Mouse (Mus musculus): ENCODE measurements around the gene Gm20388. TPM values are rescaled to one million over a fixed set of nuclear protein-coding genes. Genes with fewer than 3 reads are reported as not detected.

Gene Gm20388
- total and polyA plus RNA-seq, 2 experiments from 2014 or later, result 17.3 TPM; not detected in 1

DNA sequence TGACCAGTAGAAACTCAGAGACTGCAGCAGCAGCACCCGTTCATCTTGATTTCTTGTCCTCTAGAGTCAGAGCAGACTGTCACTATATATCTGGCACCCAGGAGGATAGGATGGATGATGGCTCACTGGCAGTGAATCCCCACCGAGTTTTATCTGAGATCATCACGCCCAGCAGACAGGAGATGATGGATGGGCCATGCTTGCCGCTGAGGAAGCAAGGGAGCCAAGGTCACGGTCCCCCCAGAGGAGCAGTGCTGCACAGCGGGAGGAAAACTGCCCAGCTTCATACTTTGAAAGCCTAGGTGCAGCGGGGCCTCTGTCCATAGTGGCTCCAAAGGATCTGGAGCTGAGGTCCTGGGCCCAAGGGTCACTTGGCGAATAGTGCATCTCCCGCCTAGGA, 2122.1 kb downstream of the Gm20388 start:
- Histone ChIP-seq H3K4me2 (ENCODE audit: low read depth, low read length) (no peak overlapping the region), H3K27me3 (ENCODE audit: control insufficient read depth, insufficient read depth, low read length) (no peaks in the 10 kb centered on the region), H3K4me3 (ENCODE audit: low read depth, low read length) (no peak overlapping the region), H3K4me1 (ENCODE audit: control insufficient read depth, insufficient read depth) (peaks cover 14% of the 10 kb centered on the region), H3K9me3 (replicated peaks; ENCODE audit: control insufficient read depth, low read length) (no peaks in the 10 kb centered on the region), H3K36me3 (replicated peaks; ENCODE audit: control insufficient read depth, insufficient read depth, low read length) (no peaks in the 10 kb centered on the region), H3K27ac (ENCODE audit: low read depth) (no peak overlapping the region), H3K9ac (replicated peaks; ENCODE audit: low read depth, low read length) (no peak overlapping the region)
- 46% methylated on average over 9 of the region's 9 CpGs for WGBS
- ATAC-seq (ENCODE audit: insufficient read depth, low read depth) (no peak), DNase-seq (ENCODE audit: low spot score) (no peak)
- TF ChIP-seq EP300 (IDR thresholded peaks at IDR 0.05; ENCODE audit: low read depth) (no peak), CTCF (IDR thresholded peaks at IDR 0.05; ENCODE audit: low read depth) (no peak)

DNA sequence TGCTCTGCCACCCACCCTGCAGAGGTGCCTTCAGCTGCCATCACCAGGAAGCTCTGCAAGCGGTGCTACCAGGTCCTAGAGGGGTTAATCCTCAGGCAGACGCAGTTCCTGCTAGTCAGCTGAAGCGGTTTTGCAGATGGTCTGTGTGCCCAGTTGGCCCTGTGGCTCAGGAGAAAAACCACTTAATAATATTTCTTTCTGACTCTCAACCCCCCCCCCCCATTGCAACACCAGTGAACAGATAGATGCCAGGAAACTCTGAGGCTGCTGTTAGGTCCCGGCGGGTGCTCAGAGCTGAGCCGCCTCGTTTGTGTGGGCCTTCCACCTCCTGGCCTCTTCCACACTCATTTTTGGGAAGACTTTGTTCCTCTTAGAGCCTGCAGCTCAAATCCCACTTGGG, 2124.9 kb downstream of the Gm20388 start:
- WGBS, result 83% methylated on average over 7 of the region's 7 CpGs
- no peak overlapping the region for H3K4me2 ChIP-seq (ENCODE audit: low read depth, low read length)

DNA sequence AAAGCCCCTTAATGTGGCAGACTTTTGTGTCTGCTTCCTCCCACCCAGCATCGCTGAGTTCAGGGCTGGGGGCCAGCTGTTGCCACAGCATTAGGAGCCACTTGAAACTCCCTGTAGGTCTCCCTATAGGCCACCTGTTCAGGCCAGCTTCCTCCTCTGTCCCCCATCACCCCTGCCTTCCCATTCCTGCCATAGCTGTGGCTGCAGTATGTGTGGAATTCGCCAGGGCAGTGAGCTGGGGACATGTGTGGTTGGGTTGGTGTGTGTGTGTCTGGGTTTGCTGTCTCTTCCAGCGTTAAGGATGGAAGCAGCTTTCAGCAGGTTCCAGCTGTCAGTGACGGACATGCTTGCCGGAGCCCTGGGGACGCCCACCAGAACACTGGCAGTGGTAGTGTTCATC, 2125.7 kb downstream of the Gm20388 start:
- Histone ChIP-seq H3K4me1 (ENCODE audit: control insufficient read depth, insufficient read depth) (peaks cover 16% of the 10 kb centered on the region), H3K9ac (replicated peaks; ENCODE audit: low read depth, low read length) (no peak overlapping the region), H3K4me2 (ENCODE audit: low read depth, low read length) (no peak overlapping the region), H3K27me3 (ENCODE audit: control insufficient read depth, insufficient read depth, low read length) (no peaks in the 10 kb centered on the region), H3K9me3 (replicated peaks; ENCODE audit: control insufficient read depth, low read length) (no peaks in the 10 kb centered on the region), H3K36me3 (replicated peaks; ENCODE audit: control insufficient read depth, insufficient read depth, low read length) (no peaks in the 10 kb centered on the region), H3K4me3 (ENCODE audit: low read depth, low read length) (no peak overlapping the region), H3K27ac (ENCODE audit: low read depth) (no peak overlapping the region)
- ATAC-seq (ENCODE audit: insufficient read depth, low read depth), result peak; percentile 71
- no peak for TF ChIP-seq CTCF (IDR thresholded peaks at IDR 0.05; ENCODE audit: low read depth)
- TF ChIP-seq EP300 (IDR thresholded peaks at IDR 0.05; ENCODE audit: low read depth), result no peak
- peak; percentile 20 for DNase-seq (ENCODE audit: low spot score)
- WGBS, result 51% methylated on average over 6 of the region's 6 CpGs

More for the DNA sequence above, 2124.9 kb downstream of the Gm20388 start:
- Histone ChIP-seq H3K9me3 (replicated peaks; ENCODE audit: control insufficient read depth, low read length) (no peaks in the 10 kb centered on the region), H3K27me3 (ENCODE audit: control insufficient read depth, insufficient read depth, low read length) (no peaks in the 10 kb centered on the region), H3K27ac (ENCODE audit: low read depth) (no peak overlapping the region), H3K4me3 (ENCODE audit: low read depth, low read length) (no peak overlapping the region), H3K9ac (replicated peaks; ENCODE audit: low read depth, low read length) (no peak overlapping the region), H3K36me3 (replicated peaks; ENCODE audit: control insufficient read depth, insufficient read depth, low read length) (no peaks in the 10 kb centered on the region), H3K4me1 (ENCODE audit: control insufficient read depth, insufficient read depth) (peaks cover 16% of the 10 kb centered on the region)
- ATAC-seq (ENCODE audit: insufficient read depth, low read depth) (no peak), DNase-seq (ENCODE audit: low spot score) (no peak)
- no peak for TF ChIP-seq CTCF (IDR thresholded peaks at IDR 0.05; ENCODE audit: low read depth)
- TF ChIP-seq EP300 (IDR thresholded peaks at IDR 0.05; ENCODE audit: low read depth), result no peak

DNA sequence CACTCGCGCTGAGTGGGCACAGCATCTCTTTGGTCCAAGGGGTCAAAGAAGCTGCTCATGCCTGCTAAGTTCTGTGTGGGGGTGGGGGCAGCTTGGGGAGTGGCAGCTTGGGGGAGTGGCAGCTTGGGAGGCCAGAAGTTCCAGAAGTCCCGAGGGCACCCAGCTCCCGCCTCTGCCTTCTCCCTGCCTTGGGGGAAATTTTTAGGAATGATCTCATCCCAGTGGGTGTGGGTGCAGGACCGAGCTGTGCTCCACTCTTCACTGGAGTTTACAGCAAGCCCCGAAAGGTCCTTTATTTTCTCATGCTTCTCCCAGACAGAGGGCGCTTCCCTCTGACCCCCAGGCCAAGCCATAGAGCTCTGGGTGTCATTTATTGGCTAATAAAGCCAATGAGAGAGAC, 2126.6 kb downstream of the Gm20388 start:
- WGBS, result 58% methylated on average over 7 of the region's 7 CpGs
- H3K4me1 ChIP-seq (ENCODE audit: control insufficient read depth, insufficient read depth), result peaks cover 16% of the 10 kb centered on the region
- TF ChIP-seq EP300 (IDR thresholded peaks at IDR 0.05; ENCODE audit: low read depth), result no peak
- TF ChIP-seq CTCF (IDR thresholded peaks at IDR 0.05; ENCODE audit: low read depth), result no peak
- H3K4me2 ChIP-seq (ENCODE audit: low read depth, low read length), result no peak overlapping the region
- no peak overlapping the region for H3K9ac ChIP-seq (replicated peaks; ENCODE audit: low read depth, low read length)
- no peak overlapping the region for H3K4me3 ChIP-seq (ENCODE audit: low read depth, low read length)
- no peaks in the 10 kb centered on the region for H3K9me3 ChIP-seq (replicated peaks; ENCODE audit: control insufficient read depth, low read length)
- H3K36me3 ChIP-seq (replicated peaks; ENCODE audit: control insufficient read depth, insufficient read depth, low read length), result no peaks in the 10 kb centered on the region
- no peak for ATAC-seq (ENCODE audit: insufficient read depth, low read depth)
- DNase-seq (ENCODE audit: low spot score), result no peak
- H3K27me3 ChIP-seq (ENCODE audit: control insufficient read depth, insufficient read depth, low read length), result no peaks in the 10 kb centered on the region
- no peak overlapping the region for H3K27ac ChIP-seq (ENCODE audit: low read depth)

DNA sequence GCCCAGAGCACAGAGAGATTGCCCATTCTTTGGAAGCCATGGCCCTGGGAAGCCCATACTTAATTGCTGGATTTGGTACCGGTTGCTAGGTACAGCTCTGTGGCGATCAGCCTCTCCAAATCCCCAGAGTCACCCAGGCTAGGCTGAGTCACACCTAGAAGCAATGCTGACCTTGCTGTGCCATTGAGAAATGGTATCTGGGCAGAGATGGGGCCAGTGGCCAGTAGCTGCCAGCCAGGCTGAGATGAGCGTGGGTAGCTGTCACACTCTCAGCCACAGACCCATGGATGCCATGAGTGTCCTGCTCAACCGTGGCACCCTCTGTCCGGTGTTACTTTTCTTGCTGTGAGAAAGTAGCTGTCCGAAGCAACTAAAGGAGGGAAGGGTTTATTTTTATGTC, 2127.4 kb downstream of the Gm20388 start:
- no peak overlapping the region for H3K27ac ChIP-seq (ENCODE audit: low read depth)
- TF ChIP-seq CTCF (IDR thresholded peaks at IDR 0.05; ENCODE audit: low read depth) (no peak), EP300 (IDR thresholded peaks at IDR 0.05; ENCODE audit: low read depth) (no peak)
- no peaks in the 10 kb centered on the region for H3K9me3 ChIP-seq (replicated peaks; ENCODE audit: control insufficient read depth, low read length)
- H3K4me1 ChIP-seq (ENCODE audit: control insufficient read depth, insufficient read depth), result peaks cover 16% of the 10 kb centered on the region
- H3K4me2 ChIP-seq (ENCODE audit: low read depth, low read length), result no peak overlapping the region
- ATAC-seq (ENCODE audit: insufficient read depth, low read depth) (no peak), DNase-seq (ENCODE audit: low spot score) (no peak)
- 0 out of 2 replicates have a peak, but pooled peaks cover 4% of the 10 kb centered on the region for H3K27me3 ChIP-seq (ENCODE audit: control insufficient read depth, insufficient read depth, low read length)
- no peaks in the 10 kb centered on the region for H3K36me3 ChIP-seq (replicated peaks; ENCODE audit: control insufficient read depth, insufficient read depth, low read length)
- WGBS, result 92% methylated on average over 6 of the region's 6 CpGs
- H3K4me3 ChIP-seq (ENCODE audit: low read depth, low read length), result no peak overlapping the region
- no peak overlapping the region for H3K9ac ChIP-seq (replicated peaks; ENCODE audit: low read depth, low read length)

DNA sequence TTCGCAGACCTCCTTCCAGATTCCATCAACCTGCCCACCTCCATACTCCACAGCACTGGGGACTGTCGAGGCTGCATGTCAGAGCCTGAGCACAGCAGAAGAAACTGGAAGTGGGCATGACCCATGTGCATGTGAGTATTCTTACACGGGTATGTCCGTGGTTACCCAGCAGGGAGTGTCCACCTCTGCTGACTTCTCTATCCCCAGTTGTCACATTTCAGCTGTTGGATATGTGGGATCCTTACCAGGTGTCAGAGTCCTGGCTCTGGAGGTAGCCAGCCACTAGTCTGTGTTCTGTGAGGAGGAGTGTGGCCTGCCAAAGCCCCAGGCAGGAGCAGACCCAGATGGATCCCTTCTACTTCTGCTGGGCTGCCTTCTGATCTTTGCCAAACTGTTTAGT, 2128.8 kb downstream of the Gm20388 start:
- H3K27me3 ChIP-seq (ENCODE audit: control insufficient read depth, insufficient read depth, low read length), result 0 out of 2 replicates have a peak, but pooled peaks cover 7% of the 10 kb centered on the region
- no peak for TF ChIP-seq CTCF (IDR thresholded peaks at IDR 0.05; ENCODE audit: low read depth)
- no peak for TF ChIP-seq EP300 (IDR thresholded peaks at IDR 0.05; ENCODE audit: low read depth)
- WGBS, result 78% methylated on average over 4 of the region's 4 CpGs
- DNase-seq (ENCODE audit: low spot score) (no peak), ATAC-seq (ENCODE audit: insufficient read depth, low read depth) (no peak)
- H3K36me3 ChIP-seq (replicated peaks; ENCODE audit: control insufficient read depth, insufficient read depth, low read length), result no peaks in the 10 kb centered on the region
- H3K9ac ChIP-seq (replicated peaks; ENCODE audit: low read depth, low read length), result no peak overlapping the region
- no peak overlapping the region for H3K27ac ChIP-seq (ENCODE audit: low read depth)
- peaks cover 16% of the 10 kb centered on the region for H3K4me1 ChIP-seq (ENCODE audit: control insufficient read depth, insufficient read depth)
- H3K4me2 ChIP-seq (ENCODE audit: low read depth, low read length), result no peak overlapping the region
- H3K9me3 ChIP-seq (replicated peaks; ENCODE audit: control insufficient read depth, low read length), result no peaks in the 10 kb centered on the region
- no peak overlapping the region for H3K4me3 ChIP-seq (ENCODE audit: low read depth, low read length)
